Mouse (Mus musculus): ENCODE measurements around the gene B3gnt4. TPM values are rescaled to one million over a fixed set of nuclear protein-coding genes. Genes with fewer than 3 reads are reported as not detected.
A peak's percentile ranks its signal among the peaks of the same experiment; 100 is the strongest.

Gene B3gnt4
- polyA plus RNA-seq, 1 experiment from 2014 or later, result 0.50 TPM

DNA sequence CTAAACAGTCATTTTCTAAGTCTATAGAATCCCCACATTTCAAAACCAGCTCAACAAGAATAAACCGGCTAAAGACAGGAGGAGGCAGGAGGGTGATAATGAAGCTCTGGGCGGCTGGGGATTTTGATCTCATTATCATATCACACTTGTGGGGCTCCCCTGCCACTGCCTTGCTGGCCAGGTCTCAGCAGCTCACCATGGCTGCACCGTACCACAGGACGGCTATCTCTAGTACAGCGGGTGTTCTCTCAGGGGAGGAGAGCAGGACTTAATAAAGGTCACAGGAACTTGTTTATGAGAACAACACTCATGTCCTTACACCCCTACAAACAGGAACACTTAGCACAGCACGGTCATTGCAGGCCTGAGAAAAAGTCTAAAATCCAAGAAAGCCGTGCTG is 45.4 kb downstream of the B3gnt4 start:
- Histone ChIP-seq H3K36me3 (ENCODE audit: control insufficient read depth, insufficient read depth, low read length) (peaks cover 36% of the 10 kb centered on the region), H3K4me1 (replicated peaks; ENCODE audit: control insufficient read depth, insufficient read depth, low read length) (no peaks in the 10 kb centered on the region), H3K27ac (ENCODE audit: low read depth) (no peak overlapping the region), H3K9me3 (ENCODE audit: control insufficient read depth, low read length) (no peaks in the 10 kb centered on the region), H3K4me2 (ENCODE audit: low read length) (no peak overlapping the region), H3K9ac (ENCODE audit: low read length) (no peak overlapping the region), H3K27me3 (replicated peaks; ENCODE audit: control insufficient read depth, insufficient read depth, low read length) (no peaks in the 10 kb centered on the region), H3K4me3 (ENCODE audit: low read depth, low read length) (no peak overlapping the region)
- WGBS, result 90% methylated on average over 7 of the region's 7 CpGs
- no peak for DNase-seq (ENCODE audit: low spot score)
- no peak for ATAC-seq (replicated peaks; ENCODE audit: low FRiP score, low TSS enrichment, low read depth)

DNA sequence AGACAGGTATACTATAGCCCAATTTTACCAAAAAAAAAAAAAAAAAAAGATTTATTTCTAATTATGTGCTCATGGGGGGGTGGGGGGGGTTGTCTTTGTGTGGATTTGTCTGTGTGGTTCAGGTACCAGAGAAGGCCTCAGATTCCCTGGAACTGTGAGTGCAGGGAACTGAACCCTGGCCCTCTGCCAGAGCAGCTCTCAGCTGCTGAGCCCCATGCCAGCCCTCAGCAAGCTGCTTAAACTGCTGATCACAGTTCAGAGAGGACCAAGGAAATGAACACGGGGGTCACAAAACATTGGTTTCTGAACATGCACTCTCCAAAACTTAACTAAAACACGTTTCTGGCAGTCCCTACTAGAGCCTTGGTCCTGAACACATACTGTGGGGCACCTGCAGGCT is 46.2 kb downstream of the B3gnt4 start:
- Histone ChIP-seq H3K4me1 (replicated peaks; ENCODE audit: control insufficient read depth, insufficient read depth, low read length) (no peaks in the 10 kb centered on the region), H3K4me2 (ENCODE audit: low read length) (no peak overlapping the region), H3K27me3 (replicated peaks; ENCODE audit: control insufficient read depth, insufficient read depth, low read length) (no peaks in the 10 kb centered on the region), H3K4me3 (ENCODE audit: low read depth, low read length) (no peak overlapping the region), H3K9ac (ENCODE audit: low read length) (no peak overlapping the region), H3K27ac (ENCODE audit: low read depth) (no peak overlapping the region), H3K36me3 (ENCODE audit: control insufficient read depth, insufficient read depth, low read length) (peaks cover 36% of the 10 kb centered on the region), H3K9me3 (ENCODE audit: control insufficient read depth, low read length) (no peaks in the 10 kb centered on the region)
- 72% methylated on average over 2 of the region's 2 CpGs for WGBS
- ATAC-seq (replicated peaks; ENCODE audit: low FRiP score, low TSS enrichment, low read depth), result no peak
- DNase-seq (ENCODE audit: low spot score), result no peak

DNA sequence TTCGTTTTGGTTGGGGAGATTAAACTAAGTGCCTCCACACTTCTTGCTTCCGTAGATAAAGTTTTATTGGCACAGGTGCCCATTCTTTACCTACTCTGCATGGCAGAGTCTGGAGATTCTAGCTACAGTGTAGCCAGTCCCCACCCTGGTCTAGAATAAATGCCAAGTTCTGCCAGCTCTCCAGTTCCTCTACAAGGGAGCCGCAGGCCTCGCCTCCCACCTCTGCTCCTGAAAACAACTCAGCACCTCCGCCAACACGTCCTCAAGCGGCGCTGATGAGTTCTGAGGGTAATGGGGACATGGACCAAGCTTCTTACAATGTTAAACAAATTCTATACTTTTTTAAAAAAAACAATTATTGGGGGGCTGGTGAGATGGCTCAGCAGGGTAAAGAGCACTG is 49.3 kb downstream of the B3gnt4 start:
- Histone ChIP-seq H3K4me1 (replicated peaks; ENCODE audit: control insufficient read depth, insufficient read depth, low read length) (no peaks in the 10 kb centered on the region), H3K27me3 (replicated peaks; ENCODE audit: control insufficient read depth, insufficient read depth, low read length) (no peaks in the 10 kb centered on the region), H3K27ac (ENCODE audit: low read depth) (no peak overlapping the region), H3K36me3 (ENCODE audit: control insufficient read depth, insufficient read depth, low read length) (peaks cover 58% of the 10 kb centered on the region), H3K9ac (ENCODE audit: low read length) (no peak overlapping the region), H3K4me3 (ENCODE audit: low read depth, low read length) (no peak overlapping the region), H3K4me2 (ENCODE audit: low read length) (no peak overlapping the region), H3K9me3 (ENCODE audit: control insufficient read depth, low read length) (no peaks in the 10 kb centered on the region)
- WGBS, result 88% methylated on average over 8 of the region's 8 CpGs
- DNase-seq (ENCODE audit: low spot score) (no peak), ATAC-seq (replicated peaks; ENCODE audit: low FRiP score, low TSS enrichment, low read depth) (no peak)

DNA sequence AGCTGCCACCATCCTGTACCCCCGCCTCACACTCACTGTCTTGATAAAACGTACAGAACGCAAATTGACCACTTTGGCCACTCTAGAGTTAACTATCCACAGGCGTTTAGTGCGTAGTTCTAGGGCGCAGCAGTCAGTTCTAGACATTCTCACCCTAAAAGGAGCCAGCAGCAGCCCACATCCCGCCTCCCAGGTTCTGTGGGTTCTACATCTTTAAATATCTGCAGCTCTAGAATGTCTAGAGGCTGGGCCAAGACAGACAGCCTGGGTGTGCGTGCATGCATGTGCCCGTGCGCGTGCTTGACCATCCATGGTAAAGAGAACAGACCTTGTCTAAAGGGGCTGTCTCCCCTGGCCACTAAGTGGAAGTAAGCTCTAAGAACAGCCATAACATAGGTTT is 50.9 kb downstream of the B3gnt4 start:
- no peak for ATAC-seq (replicated peaks; ENCODE audit: low FRiP score, low TSS enrichment, low read depth)
- H3K9ac ChIP-seq (ENCODE audit: low read length), result no peak overlapping the region
- no peaks in the 10 kb centered on the region for H3K4me1 ChIP-seq (replicated peaks; ENCODE audit: control insufficient read depth, insufficient read depth, low read length)
- no peaks in the 10 kb centered on the region for H3K27me3 ChIP-seq (replicated peaks; ENCODE audit: control insufficient read depth, insufficient read depth, low read length)
- H3K9me3 ChIP-seq (ENCODE audit: control insufficient read depth, low read length), result no peaks in the 10 kb centered on the region
- DNase-seq (ENCODE audit: low spot score), result no peak
- no peak overlapping the region for H3K27ac ChIP-seq (ENCODE audit: low read depth)
- H3K4me3 ChIP-seq (ENCODE audit: low read depth, low read length), result no peak overlapping the region
- no peak overlapping the region for H3K4me2 ChIP-seq (ENCODE audit: low read length)
- peaks cover 67% of the 10 kb centered on the region for H3K36me3 ChIP-seq (ENCODE audit: control insufficient read depth, insufficient read depth, low read length)
- WGBS, result 95% methylated on average over 11 of the region's 11 CpGs

Small RNAs within 50 kb of the gene (microRNA-seq; reads per million reads assigned to microRNA genes)
- 1.3 reads per million, percentile 13 among the genes with 10 or more reads in this experiment for gene Mir7647

Other genes starting within 250 kb of the B3gnt4 start
- 21.1 and 24.0 TPM in 2 replicates for gene Bcl7a, start 166.6 kb upstream of the B3gnt4 start, polyA plus RNA-seq (2014; fragmentation: Nextera tagmentation; extraction: Ambion mirVana)
- 26.5 and 29.1 TPM in 2 replicates for gene Mlxip, start 115.7 kb upstream of the B3gnt4 start, polyA plus RNA-seq (2014; fragmentation: Nextera tagmentation; extraction: Ambion mirVana)
- not detected in 2 replicates for gene Lrrc43, start 21.2 kb upstream of the B3gnt4 start, polyA plus RNA-seq (2014; fragmentation: Nextera tagmentation; extraction: Ambion mirVana)
- gene Il31, start 21.0 kb upstream of the B3gnt4 start, polyA plus RNA-seq (2014; fragmentation: Nextera tagmentation; extraction: Ambion mirVana), result not detected in 2 replicates
- 107 and 121 TPM in 2 replicates for gene Diablo, start 13.7 kb downstream of the B3gnt4 start, polyA plus RNA-seq (2014; fragmentation: Nextera tagmentation; extraction: Ambion mirVana)
- gene Gm49027, start 15.0 kb downstream of the B3gnt4 start, polyA plus RNA-seq (2014; fragmentation: Nextera tagmentation; extraction: Ambion mirVana), result 13.7 and 16.4 TPM in 2 replicates
- 28.9 and 29.9 TPM in 2 replicates for gene Vps33a, start 62.6 kb downstream of the B3gnt4 start, polyA plus RNA-seq (2014; fragmentation: Nextera tagmentation; extraction: Ambion mirVana)
- 30.1 and 32.6 TPM in 2 replicates for gene Clip1, start 174.2 kb downstream of the B3gnt4 start, polyA plus RNA-seq (2014; fragmentation: Nextera tagmentation; extraction: Ambion mirVana)
- gene Zcchc8, start 210.6 kb downstream of the B3gnt4 start, polyA plus RNA-seq (2014; fragmentation: Nextera tagmentation; extraction: Ambion mirVana), result 74.3 and 83.2 TPM in 2 replicates
- gene Rsrc2, start 239.0 kb downstream of the B3gnt4 start, polyA plus RNA-seq (2014; fragmentation: Nextera tagmentation; extraction: Ambion mirVana), result 104 and 120 TPM in 2 replicates
- gene Kntc1, start 239.3 kb downstream of the B3gnt4 start, polyA plus RNA-seq (2014; fragmentation: Nextera tagmentation; extraction: Ambion mirVana), result 35.2 and 35.9 TPM in 2 replicates